Mouse (Mus musculus): ENCODE data around the gene Gm11444. TPM values are rescaled to one million over a fixed set of nuclear protein-coding genes. Genes with fewer than 3 reads are reported as not detected.

Gm11444 gene
- polyA plus RNA-seq, 1 experiment = not detected

DNA sequence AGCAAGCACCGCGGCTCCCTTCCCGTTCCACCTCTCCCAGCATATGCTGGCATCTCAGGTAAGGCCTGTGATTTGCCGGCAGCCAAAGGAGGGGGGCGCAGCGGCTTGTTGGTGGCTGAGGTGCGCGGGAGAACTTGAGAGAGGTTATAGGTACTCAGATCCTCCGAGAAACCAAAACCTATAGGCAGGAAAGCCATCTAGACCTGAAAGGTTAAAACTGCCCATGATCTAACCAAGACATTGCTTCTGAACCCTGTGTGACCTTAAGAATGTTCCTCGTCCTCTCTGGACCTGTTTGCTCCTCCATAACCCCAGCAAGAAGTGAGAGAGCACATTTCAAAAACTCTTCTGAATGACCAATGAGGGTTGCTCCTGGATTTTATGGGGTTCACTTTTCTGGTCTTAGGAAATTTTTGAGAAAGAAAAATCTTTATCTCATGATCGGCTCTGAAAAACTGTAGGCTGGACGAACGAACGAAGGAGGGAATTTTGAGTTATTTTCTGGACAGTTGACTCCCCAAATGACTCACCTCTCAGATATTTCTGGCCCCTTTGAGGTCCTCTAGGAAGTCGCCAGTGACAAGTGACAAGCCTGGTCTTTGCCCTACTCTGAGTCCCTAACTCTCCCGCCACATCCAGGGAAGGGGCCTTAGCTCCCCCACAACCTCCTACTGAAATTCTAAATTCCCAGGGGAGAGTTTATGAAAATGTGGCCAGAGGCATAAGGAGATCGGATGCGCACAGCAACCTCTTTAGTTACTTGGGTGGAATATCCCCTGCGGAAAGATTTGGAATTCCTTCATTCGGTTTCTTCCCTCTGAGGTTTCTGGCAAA, 11.5 kb downstream of the Gm11444 start:
- Histone ChIP-seq H3K36me3 (ENCODE audit: control insufficient read depth) (no peaks in the 10 kb centered on the region), H3K9me3 (ENCODE audit: control insufficient read depth, low read length) (peaks cover 47% of the 10 kb centered on the region), H3K27me3 (ENCODE audit: control insufficient read depth) (peaks cover 100% of the 10 kb centered on the region), H3K4me1 (ENCODE audit: control insufficient read depth) (peaks cover 16% of the 10 kb centered on the region), H3K4me3 (replicated peaks) (no peak overlapping the region)
- TF ChIP-seq TAL1 (IDR thresholded peaks at IDR 0.05; ENCODE audit: low read length) = no peak

DNA sequence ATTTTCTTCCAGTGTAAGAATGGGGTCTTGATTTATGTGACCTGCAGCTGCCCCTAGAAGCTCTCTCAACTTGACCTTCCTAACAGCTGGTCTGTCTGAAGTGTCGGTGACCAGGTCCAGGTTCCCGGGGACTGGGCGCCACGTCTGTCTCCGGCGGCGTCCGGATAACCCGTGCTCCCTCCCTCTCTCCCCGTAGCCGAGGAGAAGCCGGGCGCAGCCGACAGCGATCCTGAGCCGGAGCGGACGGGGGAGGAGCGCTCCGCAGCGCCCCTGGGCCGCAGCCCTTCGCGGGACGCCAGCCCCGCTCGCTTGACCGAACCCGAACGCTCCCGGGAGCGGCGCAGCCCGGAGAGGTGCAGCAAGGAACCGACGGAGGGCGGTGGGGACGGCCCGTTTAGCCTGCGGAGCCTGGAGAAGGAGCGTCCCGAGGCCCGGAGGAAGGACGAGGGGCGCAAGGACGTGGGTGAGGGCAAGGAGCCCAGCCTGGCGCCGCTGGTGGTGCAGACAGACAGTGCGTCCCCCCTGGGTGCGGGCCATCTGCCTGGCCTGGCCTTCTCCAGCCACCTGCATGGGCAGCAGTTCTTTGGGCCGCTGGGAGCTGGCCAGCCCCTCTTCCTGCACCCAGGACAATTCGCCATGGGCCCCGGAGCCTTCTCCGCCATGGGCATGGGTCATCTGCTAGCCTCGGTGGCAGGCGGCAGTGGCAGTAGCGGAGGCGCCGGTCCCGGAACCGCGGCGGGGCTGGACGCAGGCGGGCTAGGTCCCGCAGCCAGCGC, 12.3 kb downstream of the Gm11444 start:
- H3K36me3 ChIP-seq (ENCODE audit: control insufficient read depth) = no peaks in the 10 kb centered on the region
- H3K4me3 ChIP-seq (replicated peaks) = no peak overlapping the region
- peaks cover 44% of the 10 kb centered on the region for H3K9me3 ChIP-seq (ENCODE audit: control insufficient read depth, low read length)
- peaks cover 8% of the 10 kb centered on the region for H3K4me1 ChIP-seq (ENCODE audit: control insufficient read depth)
- H3K27me3 ChIP-seq (ENCODE audit: control insufficient read depth) = peaks cover 100% of the 10 kb centered on the region
- TF ChIP-seq GATA1 (IDR thresholded peaks at IDR 0.05; ENCODE audit: low read length) (no peak), TAL1 (IDR thresholded peaks at IDR 0.05; ENCODE audit: low read length) (no peak)

DNA sequence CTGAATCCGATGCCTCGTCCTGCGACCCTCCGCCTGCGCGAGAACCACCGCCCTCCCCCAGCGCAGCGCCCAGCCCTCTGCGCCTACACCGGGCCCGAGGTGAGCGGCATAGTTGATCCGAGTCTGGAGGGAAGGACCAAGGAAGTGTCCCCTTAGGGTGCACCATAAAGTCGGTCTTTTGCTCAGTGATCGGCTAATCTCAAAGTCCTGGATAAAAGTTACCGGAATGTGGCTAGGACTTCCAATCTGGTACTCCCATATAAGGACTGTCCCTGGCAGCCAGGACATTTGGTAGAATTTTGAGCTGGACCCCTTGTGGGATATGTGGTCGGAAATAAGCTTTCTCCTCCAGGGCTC, 12.9 kb downstream of the Gm11444 start:
- peaks cover 100% of the 10 kb centered on the region for H3K27me3 ChIP-seq (ENCODE audit: control insufficient read depth)
- peaks cover 7% of the 10 kb centered on the region for H3K4me1 ChIP-seq (ENCODE audit: control insufficient read depth)
- no peak overlapping the region for H3K4me3 ChIP-seq (replicated peaks)
- TF ChIP-seq TAL1 (IDR thresholded peaks at IDR 0.05; ENCODE audit: low read length) (no peak), GATA1 (IDR thresholded peaks at IDR 0.05; ENCODE audit: low read length) (no peak)
- H3K36me3 ChIP-seq (ENCODE audit: control insufficient read depth) = no peaks in the 10 kb centered on the region
- H3K9me3 ChIP-seq (ENCODE audit: control insufficient read depth, low read length) = peaks cover 42% of the 10 kb centered on the region

DNA sequence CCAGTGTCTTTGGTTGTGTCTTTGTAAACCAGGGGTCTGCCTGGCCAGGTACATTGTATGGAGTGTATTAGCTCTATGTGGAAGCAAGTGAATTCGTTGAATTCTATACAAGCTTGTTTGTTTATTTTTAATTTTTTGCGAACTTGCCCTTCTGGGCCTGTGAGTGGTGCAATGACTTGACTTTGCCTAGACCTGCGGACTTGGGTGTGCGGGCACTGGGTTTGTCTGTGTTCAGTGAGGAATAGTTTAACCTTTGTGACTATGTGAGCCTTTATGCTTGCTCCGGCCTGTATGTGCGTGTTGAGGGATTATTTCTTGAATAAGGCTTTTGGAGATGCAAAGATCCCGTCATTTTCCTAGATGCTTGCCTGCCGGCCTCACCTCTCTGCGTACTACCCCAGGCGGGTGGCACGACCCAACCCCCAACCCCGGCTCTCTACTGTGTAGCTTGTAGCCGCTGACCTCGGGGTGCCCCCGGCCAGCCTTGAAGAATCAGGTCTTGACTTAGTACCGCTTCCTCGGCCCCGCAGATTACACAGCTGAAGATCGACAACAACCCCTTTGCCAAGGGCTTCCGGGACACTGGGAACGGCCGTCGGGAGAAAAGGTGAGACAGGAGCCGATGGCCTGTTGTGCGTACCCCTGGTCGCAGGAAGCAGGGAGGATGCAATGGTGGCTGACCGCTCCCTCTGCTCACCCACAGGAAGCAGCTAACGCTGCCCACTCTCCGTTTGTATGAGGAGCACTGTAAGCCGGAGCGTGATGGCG, 13.4 kb downstream of the Gm11444 start:
- TF ChIP-seq GATA1 (IDR thresholded peaks at IDR 0.05; ENCODE audit: low read length) = no peak
- no peak for TF ChIP-seq TAL1 (IDR thresholded peaks at IDR 0.05; ENCODE audit: low read length)
- Histone ChIP-seq H3K27me3 (ENCODE audit: control insufficient read depth) (peaks cover 100% of the 10 kb centered on the region), H3K36me3 (ENCODE audit: control insufficient read depth) (no peaks in the 10 kb centered on the region), H3K4me1 (ENCODE audit: control insufficient read depth) (peaks cover 8% of the 10 kb centered on the region), H3K9me3 (ENCODE audit: control insufficient read depth, low read length) (peaks cover 41% of the 10 kb centered on the region), H3K4me3 (replicated peaks) (no peak overlapping the region)

DNA sequence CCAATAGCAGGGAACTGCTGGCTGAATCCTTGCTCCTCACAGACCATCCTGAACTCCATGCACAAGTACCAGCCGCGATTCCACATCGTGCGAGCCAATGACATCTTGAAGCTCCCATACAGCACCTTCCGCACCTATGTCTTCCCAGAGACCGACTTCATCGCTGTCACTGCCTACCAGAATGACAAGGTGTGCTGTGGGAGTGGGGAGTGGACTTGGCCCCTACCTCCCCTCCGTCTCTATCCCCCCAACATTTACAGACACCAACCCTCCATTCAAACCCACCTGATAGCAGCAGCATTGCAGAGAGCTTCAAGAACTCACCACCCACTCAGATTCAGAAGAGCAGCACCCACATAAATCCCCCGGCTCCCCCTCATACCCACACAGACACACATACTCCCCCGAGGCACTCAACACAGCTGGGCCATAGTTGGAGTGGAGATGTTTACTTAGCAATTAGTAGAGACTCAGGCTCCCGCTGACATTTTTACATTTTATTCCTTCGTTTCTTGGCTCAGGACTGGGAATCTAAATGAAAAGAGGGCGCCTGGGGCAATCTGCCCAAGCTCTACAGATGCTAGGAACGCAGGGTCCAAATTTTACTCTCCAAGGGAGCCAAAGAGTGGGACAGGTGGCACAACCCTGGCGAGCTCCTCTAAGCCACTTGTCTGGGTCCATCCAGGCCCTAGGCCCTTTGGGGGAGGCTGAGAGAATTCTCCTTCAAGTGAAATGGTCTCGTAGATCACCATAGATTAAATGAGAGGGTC, 14.2 kb downstream of the Gm11444 start:
- TF ChIP-seq TAL1 (IDR thresholded peaks at IDR 0.05; ENCODE audit: low read length) (no peak), GATA1 (IDR thresholded peaks at IDR 0.05; ENCODE audit: low read length) (no peak)
- Histone ChIP-seq H3K36me3 (ENCODE audit: control insufficient read depth) (no peaks in the 10 kb centered on the region), H3K4me3 (replicated peaks) (no peak overlapping the region), H3K27me3 (ENCODE audit: control insufficient read depth) (peaks cover 100% of the 10 kb centered on the region), H3K4me1 (ENCODE audit: control insufficient read depth) (peaks cover 9% of the 10 kb centered on the region), H3K9me3 (ENCODE audit: control insufficient read depth, low read length) (peaks cover 38% of the 10 kb centered on the region)

DNA sequence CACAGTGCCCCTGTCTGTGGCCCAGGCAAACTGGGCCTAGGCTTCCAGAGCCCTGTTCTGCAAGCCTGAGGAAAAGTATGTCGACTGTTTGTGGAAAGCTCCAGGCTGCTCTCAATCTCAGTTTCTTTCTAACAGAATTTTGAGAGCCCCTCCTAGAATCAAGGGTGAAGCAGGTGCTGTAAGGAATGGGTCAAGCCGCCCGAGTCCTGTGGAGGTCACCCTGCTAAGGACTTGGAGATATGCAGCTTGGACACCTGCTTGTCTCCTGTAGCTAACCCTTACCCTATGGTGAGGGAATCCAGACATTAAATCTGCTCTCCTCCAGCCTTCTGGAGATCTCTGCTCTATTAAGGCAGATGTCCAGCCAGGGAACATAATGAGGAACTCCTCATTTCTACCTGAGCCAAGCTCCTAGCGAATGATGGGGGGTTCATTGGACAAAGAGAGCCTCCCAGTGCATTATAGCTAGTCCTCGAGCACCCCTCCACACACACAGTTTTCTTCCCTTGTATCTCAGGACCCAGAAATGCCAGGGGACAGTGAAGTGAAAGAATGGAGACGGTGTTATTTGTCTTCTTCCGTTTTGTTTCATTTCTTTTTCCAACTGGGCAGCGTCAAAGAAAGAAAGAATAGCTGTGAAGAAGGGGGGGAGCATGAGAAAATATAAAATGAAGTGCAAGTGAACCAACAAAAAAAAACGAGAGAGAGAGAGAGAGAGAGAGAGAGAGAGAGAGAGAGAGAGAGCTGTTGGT, 15.0 kb downstream of the Gm11444 start:
- H3K4me1 ChIP-seq (ENCODE audit: control insufficient read depth) = peaks cover 9% of the 10 kb centered on the region
- H3K4me3 ChIP-seq (replicated peaks) = no peak overlapping the region
- H3K9me3 ChIP-seq (ENCODE audit: control insufficient read depth, low read length) = peaks cover 31% of the 10 kb centered on the region
- no peak for TF ChIP-seq TAL1 (IDR thresholded peaks at IDR 0.05; ENCODE audit: low read length)
- no peak for TF ChIP-seq GATA1 (IDR thresholded peaks at IDR 0.05; ENCODE audit: low read length)
- H3K36me3 ChIP-seq (ENCODE audit: control insufficient read depth) = no peaks in the 10 kb centered on the region
- peaks cover 100% of the 10 kb centered on the region for H3K27me3 ChIP-seq (ENCODE audit: control insufficient read depth)

DNA sequence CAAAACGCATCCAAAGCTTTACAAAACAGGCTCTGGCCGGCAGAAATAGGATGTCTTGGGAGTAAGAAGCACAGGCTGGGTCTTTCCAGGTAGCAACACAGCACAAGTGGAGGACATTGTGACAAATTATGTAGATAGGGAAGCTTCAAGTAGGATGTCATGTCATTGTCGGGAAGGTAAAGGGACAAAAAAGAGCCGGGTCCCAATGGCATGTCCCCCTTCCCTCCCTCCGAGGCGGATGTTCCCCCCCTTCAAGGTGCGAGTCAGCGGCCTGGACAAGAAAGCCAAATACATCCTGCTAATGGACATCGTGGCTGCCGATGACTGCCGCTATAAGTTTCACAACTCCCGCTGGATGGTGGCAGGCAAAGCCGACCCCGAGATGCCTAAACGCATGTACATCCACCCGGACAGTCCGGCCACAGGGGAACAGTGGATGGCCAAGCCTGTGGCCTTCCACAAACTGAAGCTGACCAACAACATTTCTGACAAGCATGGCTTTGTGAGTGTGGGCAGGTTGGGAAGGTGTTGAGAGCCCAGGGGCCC, 15.7 kb downstream of the Gm11444 start:
- Histone ChIP-seq H3K9me3 (ENCODE audit: control insufficient read depth, low read length) (peaks cover 30% of the 10 kb centered on the region), H3K27me3 (ENCODE audit: control insufficient read depth) (peaks cover 100% of the 10 kb centered on the region), H3K4me1 (ENCODE audit: control insufficient read depth) (peaks cover 11% of the 10 kb centered on the region), H3K36me3 (ENCODE audit: control insufficient read depth) (no peaks in the 10 kb centered on the region), H3K4me3 (replicated peaks) (no peak overlapping the region)
- TF ChIP-seq GATA1 (IDR thresholded peaks at IDR 0.05; ENCODE audit: low read length) (no peak), TAL1 (IDR thresholded peaks at IDR 0.05; ENCODE audit: low read length) (no peak)

All from erythroblast, embryonic 14.5 days (primary cell).